ENCODE assay signal across 8 mouse cellular contexts in genomic region chr11:88059141-88059540, GRCm38 (mm10). TPM values are rescaled to one million over a fixed set of nuclear protein-coding genes. Genes with fewer than 3 reads are reported as not detected.
DNase-seq lines count a peak whose midpoint lies in the region; ATAC-seq and TF ChIP-seq lines count a peak whose summit lies in the region.

No protein-coding gene starts in this region.

- H3K4me2 ChIP-seq in forebrain, embryonic 11.5 days (ENCODE audit: low read depth, low read length, severe bottlenecking): no peak overlapping the region
- no peak overlapping the region for H3K4me2 ChIP-seq in heart, embryonic 16.5 days (ENCODE audit: low read depth, low read length)
- no peak overlapping the region for H3K4me2 ChIP-seq in kidney, postnatal 0 days (ENCODE audit: low read length)
- H3K4me2 ChIP-seq in stomach, postnatal 0 days (replicated peaks; ENCODE audit: low read depth): no peak overlapping the region

- no peaks in the 10 kb centered on the region for H3K4me1 ChIP-seq in forebrain, embryonic 11.5 days (replicated peaks; ENCODE audit: control insufficient read depth, insufficient read depth, low read length)
- H3K4me1 ChIP-seq in forebrain, embryonic 10.5 days: 0 out of 2 replicates have a peak, but pooled peaks cover 2% of the 10 kb centered on the region
- H3K4me1 ChIP-seq in G1E (ENCODE audit: insufficient read depth, low read depth, low read length): peaks cover 6% of the 10 kb centered on the region
- no peaks in the 10 kb centered on the region for H3K4me1 ChIP-seq in heart, embryonic 16.5 days (ENCODE audit: control insufficient read depth, insufficient read depth, low read length)
- H3K4me1 ChIP-seq in kidney, postnatal 0 days (replicated peaks; ENCODE audit: insufficient read depth, low read length): no peaks in the 10 kb centered on the region
- no peaks in the 10 kb centered on the region for H3K4me1 ChIP-seq in stomach, postnatal 0 days (replicated peaks; ENCODE audit: control insufficient read depth, insufficient read depth)

- peak; percentile 61; the same call in 1 of the 2 replicates for ATAC-seq in forebrain, embryonic 11.5 days (replicated peaks; ENCODE audit: low FRiP score)
- peak; percentile 54; the same call in 1 of the 2 replicates for ATAC-seq in G1E (ENCODE audit: extremely low read depth, insufficient number of reproducible peaks, low FRiP score, poor library complexity, severe bottlenecking)
- ATAC-seq in heart, embryonic 16.5 days (replicated peaks; ENCODE audit: extremely low read depth, insufficient read depth, low FRiP score): peak; percentile 80
- ATAC-seq in kidney, postnatal 0 days (replicated peaks; ENCODE audit: low FRiP score, low read depth): peak; percentile 81
- ATAC-seq in stomach, postnatal 0 days (ENCODE audit: low FRiP score, low TSS enrichment): peak; percentile 88

- H3K9ac ChIP-seq in forebrain, embryonic 11.5 days (ENCODE audit: low read length): no peak overlapping the region
- H3K9ac ChIP-seq in heart, embryonic 16.5 days (ENCODE audit: low read length): no peak overlapping the region
- H3K9ac ChIP-seq in kidney, postnatal 0 days (ENCODE audit: low read depth, low read length): no peak overlapping the region
- no peak overlapping the region for H3K9ac ChIP-seq in stomach, postnatal 0 days (ENCODE audit: low read length)

- no peak for TF ChIP-seq EP300 in stomach, postnatal 0 days (optimal IDR thresholded peaks at IDR 0.05)

- no peaks in the 10 kb centered on the region for H3K9me3 ChIP-seq in forebrain, embryonic 11.5 days (ENCODE audit: control insufficient read depth, low read length)
- no peaks in the 10 kb centered on the region for H3K9me3 ChIP-seq in forebrain, embryonic 10.5 days
- H3K9me3 ChIP-seq in G1E (replicated peaks): no peaks in the 10 kb centered on the region
- no peaks in the 10 kb centered on the region for H3K9me3 ChIP-seq in heart, embryonic 16.5 days (replicated peaks; ENCODE audit: control insufficient read depth, low read length)
- H3K9me3 ChIP-seq in kidney, postnatal 0 days (replicated peaks; ENCODE audit: low read length): no peaks in the 10 kb centered on the region
- no peaks in the 10 kb centered on the region for H3K9me3 ChIP-seq in stomach, postnatal 0 days (ENCODE audit: control insufficient read depth, low read length)

- no peak overlapping the region for H3K4me3 ChIP-seq in forebrain, embryonic 11.5 days (ENCODE audit: low read depth, low read length)
- no peak overlapping the region for H3K4me3 ChIP-seq in forebrain, embryonic 10.5 days
- H3K4me3 ChIP-seq in G1E (ENCODE audit: low read depth, low read length): no peak overlapping the region
- H3K4me3 ChIP-seq in heart, embryonic 16.5 days (ENCODE audit: low read length): no peak overlapping the region
- H3K4me3 ChIP-seq in kidney, postnatal 0 days (replicated peaks; ENCODE audit: low read depth, low read length): no peak overlapping the region
- no peak overlapping the region for H3K4me3 ChIP-seq in stomach, postnatal 0 days (ENCODE audit: low read depth, low read length)

- DNase-seq in forebrain, embryonic 11.5 days (ENCODE audit: low spot score): no peak
- no peak for DNase-seq in forebrain, embryonic 10.5 days (ENCODE audit: extremely low spot score, low spot score)
- peak; percentile 53 for DNase-seq in G1E (ENCODE audit: low spot score)
- DNase-seq in embryo, embryonic 10.5 days (ENCODE audit: low spot score): peak; percentile 85
- DNase-seq in kidney, postnatal 0 days (ENCODE audit: low spot score): peak; percentile 95
- DNase-seq in lung, postnatal 4 days: peak; percentile 31 to 56
- DNase-seq in stomach, postnatal 0 days (ENCODE audit: low spot score): peak; percentile 31

- 45% methylated on average over 2 of the region's 2 CpGs for WGBS in forebrain, embryonic 11.5 days
- 47% methylated on average over 2 of the region's 2 CpGs for WGBS in forebrain, embryonic 10.5 days
- WGBS in heart, embryonic 16.5 days: 51% methylated on average over 2 of the region's 2 CpGs
- 48% methylated on average over 2 of the region's 2 CpGs for WGBS in kidney, postnatal 0 days
- 52% methylated on average over 2 of the region's 2 CpGs for WGBS in stomach, postnatal 0 days

- TF ChIP-seq CTCF in G1E (IDR thresholded peaks at IDR 0.05; ENCODE audit: low read depth, low read length): peak; percentile 73
- peak; percentile 87 for TF ChIP-seq CTCF in kidney, postnatal 0 days (IDR thresholded peaks at IDR 0.05; ENCODE audit: low read depth)
- peak; percentile 94 for TF ChIP-seq CTCF in stomach, postnatal 0 days (IDR thresholded peaks at IDR 0.05; ENCODE audit: low read depth)

- no peaks in the 10 kb centered on the region for H3K27me3 ChIP-seq in forebrain, embryonic 11.5 days (ENCODE audit: control insufficient read depth, insufficient read depth, low read length)
- H3K27me3 ChIP-seq in forebrain, embryonic 10.5 days (ENCODE audit: poor library complexity, severe bottlenecking): no peaks in the 10 kb centered on the region
- H3K27me3 ChIP-seq in G1E (ENCODE audit: insufficient read depth, low read length): no peaks in the 10 kb centered on the region
- no peaks in the 10 kb centered on the region for H3K27me3 ChIP-seq in heart, embryonic 16.5 days (ENCODE audit: control insufficient read depth, insufficient read depth, low read length)
- no peaks in the 10 kb centered on the region for H3K27me3 ChIP-seq in kidney, postnatal 0 days (ENCODE audit: insufficient read depth, low read length)
- no peaks in the 10 kb centered on the region for H3K27me3 ChIP-seq in stomach, postnatal 0 days (ENCODE audit: control insufficient read depth, insufficient read depth, low read length)

- H3K27ac ChIP-seq in forebrain, embryonic 11.5 days (ENCODE audit: low read depth, low read length): no peak overlapping the region
- no peak overlapping the region for H3K27ac ChIP-seq in forebrain, embryonic 10.5 days
- H3K27ac ChIP-seq in heart, embryonic 16.5 days (ENCODE audit: low read length): no peak overlapping the region
- no peak overlapping the region for H3K27ac ChIP-seq in kidney, postnatal 0 days
- H3K27ac ChIP-seq in stomach, postnatal 0 days (replicated peaks): no peak overlapping the region

- no peaks in the 10 kb centered on the region for H3K36me3 ChIP-seq in forebrain, embryonic 11.5 days (ENCODE audit: control insufficient read depth, insufficient read depth, low read length)
- peaks cover 16% of the 10 kb centered on the region for H3K36me3 ChIP-seq in forebrain, embryonic 10.5 days (replicated peaks)
- peaks cover 25% of the 10 kb centered on the region for H3K36me3 ChIP-seq in G1E (replicated peaks)
- H3K36me3 ChIP-seq in heart, embryonic 16.5 days (ENCODE audit: control insufficient read depth, insufficient read depth): no peaks in the 10 kb centered on the region
- H3K36me3 ChIP-seq in kidney, postnatal 0 days (ENCODE audit: insufficient read depth, low read length): no peaks in the 10 kb centered on the region
- H3K36me3 ChIP-seq in stomach, postnatal 0 days (ENCODE audit: control insufficient read depth, insufficient read depth, low read length): no peaks in the 10 kb centered on the region

RNA-seq across cellular contexts. Expression of gene Vezf1, which starts 8.9 kb away (rescaled TPM):
- 84.8 and 87.7 TPM in 2 replicates for polyA plus RNA-seq in forebrain, embryonic 11.5 days (2014; fragmentation: Nextera tagmentation; extraction: Ambion mirVana)
- polyA plus RNA-seq in forebrain, embryonic 10.5 days (2016; fragmentation: Nextera tagmentation; extraction: Ambion mirVana): 61.6 and 62.6 TPM in 2 replicates
- total RNA-seq in G1E (2014; fragmentation: Nextera tagmentation) (78.3 and 90.9 TPM in 2 replicates), G1E (2017) (48.2 and 60.2 TPM in 2 replicates)
- 15.8 and 16.8 TPM in 2 replicates for polyA plus RNA-seq in G1E (2012)
- 22.3 and 24.3 TPM in 2 replicates for polyA plus RNA-seq in heart, embryonic 16.5 days (2015; fragmentation: Nextera tagmentation; extraction: Ambion mirVana)
- 38.8 and 39.8 TPM in 2 replicates for polyA plus RNA-seq in kidney, postnatal 0 days (2015; fragmentation: Nextera tagmentation; extraction: Ambion mirVana)
- 15.9 and 18.1 TPM in 2 replicates for polyA plus RNA-seq in stomach, postnatal 0 days (2015; fragmentation: Nextera tagmentation; extraction: Ambion mirVana)

RNA-seq across cellular contexts. Expression of gene Srsf1, which starts 12.0 kb away (rescaled TPM):
- 559 and 563 TPM in 2 replicates for polyA plus RNA-seq in forebrain, embryonic 11.5 days (2014; fragmentation: Nextera tagmentation; extraction: Ambion mirVana)
- 404 and 428 TPM in 2 replicates for polyA plus RNA-seq in forebrain, embryonic 10.5 days (2016; fragmentation: Nextera tagmentation; extraction: Ambion mirVana)
- total RNA-seq in G1E (2014; fragmentation: Nextera tagmentation) (241 and 257 TPM in 2 replicates), G1E (2017) (397 and 406 TPM in 2 replicates)
- 293 and 298 TPM in 2 replicates for polyA plus RNA-seq in G1E (2012)
- 158 and 185 TPM in 2 replicates for polyA plus RNA-seq in heart, embryonic 16.5 days (2015; fragmentation: Nextera tagmentation; extraction: Ambion mirVana)
- 187 and 206 TPM in 2 replicates for polyA plus RNA-seq in kidney, postnatal 0 days (2015; fragmentation: Nextera tagmentation; extraction: Ambion mirVana)
- polyA plus RNA-seq in stomach, postnatal 0 days (2015; fragmentation: Nextera tagmentation; extraction: Ambion mirVana): 88.1 and 97.5 TPM in 2 replicates

RNA-seq across cellular contexts. Expression of gene Cuedc1, which starts 38.7 kb away (rescaled TPM):
- polyA plus RNA-seq in forebrain, embryonic 11.5 days (2014; fragmentation: Nextera tagmentation; extraction: Ambion mirVana): 26.2 and 29.0 TPM in 2 replicates
- polyA plus RNA-seq in forebrain, embryonic 10.5 days (2016; fragmentation: Nextera tagmentation; extraction: Ambion mirVana): 20.0 and 24.9 TPM in 2 replicates
- total RNA-seq in G1E (2014; fragmentation: Nextera tagmentation): 29.2 and 36.4 TPM in 2 replicates
- total RNA-seq in G1E (2017): 16.7 and 18.9 TPM in 2 replicates
- 29.6 and 31.7 TPM in 2 replicates for polyA plus RNA-seq in G1E (2012)
- polyA plus RNA-seq in heart, embryonic 16.5 days (2015; fragmentation: Nextera tagmentation; extraction: Ambion mirVana): 15.2 and 17.6 TPM in 2 replicates
- 16.4 and 19.4 TPM in 2 replicates for polyA plus RNA-seq in kidney, postnatal 0 days (2015; fragmentation: Nextera tagmentation; extraction: Ambion mirVana)
- 12.8 and 13.7 TPM in 2 replicates for polyA plus RNA-seq in stomach, postnatal 0 days (2015; fragmentation: Nextera tagmentation; extraction: Ambion mirVana)

Comparison
In these comparisons a context has a peak if more than half of its experiments do, and no peak if none do; other contexts are left out.
1. DNase-seq: peak in G1E (single experiment), embryo, embryonic 10.5 days (single experiment), kidney, postnatal 0 days (single experiment), lung, postnatal 4 days (2 of 2) and stomach, postnatal 0 days (single experiment); none in forebrain, embryonic 11.5 days (single experiment) and forebrain, embryonic 10.5 days (single experiment).
2. Peak in every context shown above with its lines, with median percentiles within 50 percentile points of each other: ATAC-seq and CTCF ChIP-seq.